Mouse (Mus musculus): Measurements from ENCODE around the gene Gga1. TPM values are rescaled to one million over a fixed set of nuclear protein-coding genes. Genes with fewer than 3 reads are reported as not detected.

Gga1 gene
- polyA plus RNA-seq, 1 experiment from 2014 or later, result 56.2 TPM

DNA sequence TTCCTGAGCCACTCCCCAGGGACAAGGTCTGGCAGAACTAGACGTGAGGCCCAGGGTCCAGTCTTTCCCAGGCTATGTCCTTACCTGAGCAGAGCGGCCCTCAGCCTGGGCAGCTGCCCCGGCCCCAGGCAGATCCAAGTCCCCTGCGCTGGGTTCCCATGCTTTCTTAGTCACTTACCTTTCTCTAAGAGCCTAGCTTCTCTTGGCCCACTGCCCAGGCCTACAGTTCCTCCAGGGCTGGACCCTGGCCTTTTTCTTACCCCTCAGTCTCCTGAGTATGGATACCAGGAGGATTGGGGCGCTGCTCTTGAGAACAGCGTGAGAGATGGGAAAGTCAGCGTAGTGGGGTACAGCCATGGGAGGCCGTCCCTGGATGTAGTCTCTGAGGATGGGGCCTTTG lies 3.4 kb downstream of the Gga1 start:
- peaks cover 54% of the 10 kb centered on the region for H3K36me3 ChIP-seq
- H3K4me3 ChIP-seq, result no peak overlapping the region
- H3K27me3 ChIP-seq, result no peaks in the 10 kb centered on the region
- peaks cover 36% of the 10 kb centered on the region for H3K4me1 ChIP-seq
- no peak overlapping the region for H3K4me2 ChIP-seq
- H3K9ac ChIP-seq, result no peak overlapping the region
- 89% methylated on average over 8 of the region's 8 CpGs for WGBS
- H3K9me3 ChIP-seq, result no peaks in the 10 kb centered on the region
- no peak overlapping the region for H3K27ac ChIP-seq
- ATAC-seq (ENCODE audit: borderline replicate concordance, extremely low read depth, low FRiP score, low TSS enrichment), result no peak

DNA sequence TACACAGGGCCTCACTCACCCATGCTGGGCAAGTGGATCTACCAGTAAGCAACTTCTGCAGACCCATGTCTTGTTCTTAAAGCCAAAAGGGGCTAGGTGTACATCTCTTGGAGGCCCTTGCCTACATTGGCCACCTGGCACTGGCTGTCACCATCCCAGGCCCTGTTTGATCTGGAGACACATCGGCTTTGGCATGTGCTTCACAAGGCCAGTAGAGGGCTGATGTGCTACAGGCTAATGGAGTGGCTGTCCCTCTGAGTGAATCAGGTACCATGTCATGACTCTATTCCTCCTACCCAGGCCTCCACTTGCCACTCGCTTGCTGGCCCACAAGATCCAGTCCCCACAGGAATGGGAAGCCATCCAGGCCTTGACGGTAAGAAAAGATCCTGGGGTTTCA lies 4.8 kb downstream of the Gga1 start:
- no peaks in the 10 kb centered on the region for H3K9me3 ChIP-seq
- no peak for ATAC-seq (ENCODE audit: borderline replicate concordance, extremely low read depth, low FRiP score, low TSS enrichment)
- no peak overlapping the region for H3K4me3 ChIP-seq
- H3K27me3 ChIP-seq, result no peaks in the 10 kb centered on the region
- peaks cover 68% of the 10 kb centered on the region for H3K36me3 ChIP-seq
- H3K9ac ChIP-seq, result no peak overlapping the region
- peaks cover 25% of the 10 kb centered on the region for H3K4me1 ChIP-seq
- 84% methylated on average over 3 of the region's 3 CpGs for WGBS
- no peak overlapping the region for H3K27ac ChIP-seq
- H3K4me2 ChIP-seq, result no peak overlapping the region

- H3K27ac ChIP-seq, result peak overlapping the region; percentile 81
- H3K4me3 ChIP-seq, result no peak overlapping the region; the same call in 1 of the 2 replicates
- peaks cover 25% of the 10 kb centered on the region for H3K4me1 ChIP-seq
- H3K9me3 ChIP-seq, result no peaks in the 10 kb centered on the region
- H3K9ac ChIP-seq, result peak overlapping the region; percentile 7; the same call in 1 of the 2 replicates
- 24% methylated on average over 13 of the region's 13 CpGs for whole genome bisulfite sequencing
- H3K4me2 ChIP-seq, result peak overlapping the region; percentile 18; the same call in 1 of the 2 replicates
- ATAC-seq (ENCODE audit: borderline replicate concordance, extremely low read depth, low FRiP score, low TSS enrichment), result peak; percentile 44; the same call in 1 of the 2 replicates
- H3K27me3 ChIP-seq, result no peaks in the 10 kb centered on the region
- H3K36me3 ChIP-seq, result peaks cover 81% of the 10 kb centered on the region
Observed at GRCm38 (mm10) chr15:78889401-78889853, 12.4 kb downstream of the Gga1 start.

DNA sequence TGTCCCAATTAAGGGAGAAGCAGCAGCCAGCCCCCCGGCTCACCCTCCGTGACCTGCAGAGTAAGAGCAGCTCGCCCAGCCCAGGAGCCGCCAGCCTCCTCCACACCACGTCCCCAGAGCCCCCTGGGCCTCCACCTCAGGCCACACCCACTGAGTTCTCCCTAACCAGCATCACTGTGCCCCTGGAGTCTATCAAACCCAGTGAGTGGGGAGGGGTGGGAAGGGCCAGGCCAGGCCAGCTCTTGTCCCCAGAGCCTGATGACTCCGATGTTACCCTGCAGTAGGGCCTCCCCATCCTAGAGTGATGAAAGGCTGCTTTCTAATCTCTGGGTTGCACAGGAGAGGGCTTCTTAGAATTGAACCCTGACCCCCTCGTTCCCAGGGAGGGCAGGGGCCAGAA lies 15.4 kb downstream of the Gga1 start:
- WGBS, result 59% methylated on average over 7 of the region's 7 CpGs
- Histone ChIP-seq H3K4me1 (peaks cover 38% of the 10 kb centered on the region), H3K4me2 (no peak overlapping the region), H3K27me3 (no peaks in the 10 kb centered on the region), H3K27ac (no peak overlapping the region), H3K36me3 (peaks cover 52% of the 10 kb centered on the region), H3K9me3 (no peaks in the 10 kb centered on the region), H3K4me3 (no peak overlapping the region), H3K9ac (peak overlapping the region; percentile 2; the same call in 1 of the 2 replicates)
- no peak for ATAC-seq (ENCODE audit: borderline replicate concordance, extremely low read depth, low FRiP score, low TSS enrichment)

DNA sequence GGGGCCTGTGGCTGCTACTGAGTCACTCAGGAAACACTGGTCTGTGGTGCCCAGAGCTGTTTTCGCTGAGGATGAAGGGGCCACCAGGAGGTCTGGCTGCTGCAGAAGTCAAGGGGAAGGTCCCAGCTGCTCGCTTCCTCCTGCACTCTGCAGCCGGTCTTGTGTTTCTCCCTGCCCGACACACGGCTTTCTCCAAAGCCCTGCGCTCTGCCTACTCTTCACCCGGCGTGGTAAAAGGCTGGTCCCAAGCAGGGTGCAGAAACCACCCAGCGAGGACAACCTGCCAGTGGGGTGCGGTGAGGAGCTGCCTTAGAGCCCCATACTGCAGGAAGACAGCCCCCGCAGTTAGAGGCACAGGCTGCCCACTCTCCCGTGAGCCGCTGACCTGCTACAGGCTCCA lies 17.7 kb downstream of the Gga1 start:
- peak overlapping the region; percentile 8; the same call in 1 of the 2 replicates for H3K27ac ChIP-seq
- H3K4me1 ChIP-seq, result peaks cover 43% of the 10 kb centered on the region
- ATAC-seq (ENCODE audit: borderline replicate concordance, extremely low read depth, low FRiP score, low TSS enrichment), result no peak
- no peak overlapping the region for H3K4me3 ChIP-seq
- H3K4me2 ChIP-seq, result no peak overlapping the region
- no peaks in the 10 kb centered on the region for H3K9me3 ChIP-seq
- 67% methylated on average over 13 of the region's 13 CpGs for WGBS
- H3K27me3 ChIP-seq, result no peaks in the 10 kb centered on the region
- no peak overlapping the region for H3K9ac ChIP-seq
- H3K36me3 ChIP-seq, result peaks cover 39% of the 10 kb centered on the region

DNA sequence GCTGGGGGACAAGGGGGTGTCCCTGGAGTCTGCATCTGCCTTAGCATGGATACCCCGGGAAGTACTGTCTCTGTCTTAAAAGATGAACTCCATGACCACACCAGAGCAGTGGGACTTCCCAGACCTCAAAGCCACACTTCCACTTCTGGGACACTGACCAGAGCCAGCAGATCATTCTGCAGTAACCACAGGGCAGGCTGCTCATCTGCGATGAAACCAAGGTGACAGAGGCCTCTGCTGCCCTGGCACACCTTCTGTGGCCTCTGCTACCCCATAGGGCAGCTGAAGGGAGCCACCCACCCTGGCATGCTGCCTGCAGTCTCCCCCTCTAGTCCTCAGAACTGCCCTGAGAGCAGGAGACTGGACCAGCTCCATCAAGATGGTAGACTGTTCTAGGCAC lies 18.8 kb downstream of the Gga1 start:
- no peak overlapping the region for H3K4me2 ChIP-seq
- H3K4me1 ChIP-seq, result peaks cover 48% of the 10 kb centered on the region
- H3K9me3 ChIP-seq, result no peaks in the 10 kb centered on the region
- H3K9ac ChIP-seq, result no peak overlapping the region
- no peak overlapping the region for H3K27ac ChIP-seq
- no peaks in the 10 kb centered on the region for H3K27me3 ChIP-seq
- ATAC-seq (ENCODE audit: borderline replicate concordance, extremely low read depth, low FRiP score, low TSS enrichment), result no peak
- 83% methylated on average over 2 of the region's 2 CpGs for WGBS
- no peak overlapping the region for H3K4me3 ChIP-seq
- H3K36me3 ChIP-seq, result peaks cover 32% of the 10 kb centered on the region

DNA sequence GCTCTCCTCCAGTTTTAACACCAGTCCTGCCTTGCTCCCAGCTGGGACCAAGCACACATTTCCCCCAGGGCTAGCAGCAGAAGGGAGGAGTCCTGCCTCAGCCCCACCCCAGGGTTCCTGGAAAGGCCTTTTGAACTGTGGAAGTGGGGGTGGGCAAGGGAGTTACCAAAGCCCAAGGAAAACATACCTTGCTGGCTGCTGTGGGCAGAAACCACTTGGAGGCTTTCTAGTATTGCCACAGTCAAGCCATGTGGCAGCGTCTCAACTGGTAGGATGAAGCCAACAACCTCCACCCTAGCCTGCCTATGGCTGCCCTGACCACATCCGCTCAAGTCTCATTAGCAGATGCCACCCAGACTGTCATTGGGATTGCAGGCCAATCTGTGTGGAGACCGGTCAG lies 19.2 kb downstream of the Gga1 start:
- no peak overlapping the region for H3K27ac ChIP-seq
- H3K9me3 ChIP-seq, result no peaks in the 10 kb centered on the region
- H3K4me1 ChIP-seq, result peaks cover 52% of the 10 kb centered on the region
- H3K9ac ChIP-seq, result no peak overlapping the region
- no peak for ATAC-seq (ENCODE audit: borderline replicate concordance, extremely low read depth, low FRiP score, low TSS enrichment)
- no peak overlapping the region for H3K4me3 ChIP-seq
- H3K27me3 ChIP-seq, result no peaks in the 10 kb centered on the region
- H3K36me3 ChIP-seq, result peaks cover 28% of the 10 kb centered on the region
- 82% methylated on average over 3 of the region's 3 CpGs for WGBS
- H3K4me2 ChIP-seq, result no peak overlapping the region

GRCm38 (mm10) chr15:78897488-78897887 lies 20.5 kb downstream of the Gga1 start:
- H3K27me3 ChIP-seq, result no peaks in the 10 kb centered on the region
- no peak for ATAC-seq (ENCODE audit: borderline replicate concordance, extremely low read depth, low FRiP score, low TSS enrichment)
- peaks cover 15% of the 10 kb centered on the region for H3K36me3 ChIP-seq
- H3K4me1 ChIP-seq, result peaks cover 62% of the 10 kb centered on the region
- WGBS, result 84% methylated on average over 4 of the region's 4 CpGs
- H3K4me2 ChIP-seq, result no peak overlapping the region
- no peak overlapping the region for H3K27ac ChIP-seq
- no peaks in the 10 kb centered on the region for H3K9me3 ChIP-seq
- no peak overlapping the region for H3K9ac ChIP-seq
- no peak overlapping the region for H3K4me3 ChIP-seq

- no peak for ATAC-seq (ENCODE audit: borderline replicate concordance, extremely low read depth, low FRiP score, low TSS enrichment)
- Histone ChIP-seq H3K9me3 (no peaks in the 10 kb centered on the region), H3K27ac (peak overlapping the region; percentile 72), H3K4me1 (peaks cover 61% of the 10 kb centered on the region), H3K4me2 (peak overlapping the region; percentile 90), H3K9ac (peak overlapping the region; percentile 87; the same call in 1 of the 2 replicates), H3K4me3 (peak overlapping the region; percentile 86), H3K27me3 (no peaks in the 10 kb centered on the region), H3K36me3 (peaks cover 15% of the 10 kb centered on the region)
- 40% methylated on average over 6 of the region's 6 CpGs for WGBS
Observed at GRCm38 (mm10) chr15:78898507-78899001, 21.6 kb downstream of the Gga1 start.

GRCm38 (mm10) chr15:78899409-78899739 lies 22.4 kb downstream of the Gga1 start, which contains the start of gene Gm49510:
Gene Gm49510 (plus strand): TSS chr15:78899667.
- H3K4me3 ChIP-seq, result peak within 1 kb of the TSS; percentile 86
- H3K27me3 ChIP-seq, result no peaks in the 10 kb centered on the region
- H3K9ac ChIP-seq, result peak within 1 kb of the TSS; percentile 87
- peak within 1 kb of the TSS; percentile 74 for H3K27ac ChIP-seq
- H3K4me2 ChIP-seq, result peak within 1 kb of the TSS; percentile 90
- no peak for ATAC-seq (ENCODE audit: borderline replicate concordance, extremely low read depth, low FRiP score, low TSS enrichment)
- WGBS, result 4% methylated on average over 20 of the region's 20 CpGs
- no peaks in the 10 kb centered on the region for H3K9me3 ChIP-seq
- peaks cover 54% of the 10 kb centered on the region for H3K4me1 ChIP-seq
- peaks cover 18% of the 10 kb centered on the region; the same call in 1 of the 2 replicates for H3K36me3 ChIP-seq

DNA sequence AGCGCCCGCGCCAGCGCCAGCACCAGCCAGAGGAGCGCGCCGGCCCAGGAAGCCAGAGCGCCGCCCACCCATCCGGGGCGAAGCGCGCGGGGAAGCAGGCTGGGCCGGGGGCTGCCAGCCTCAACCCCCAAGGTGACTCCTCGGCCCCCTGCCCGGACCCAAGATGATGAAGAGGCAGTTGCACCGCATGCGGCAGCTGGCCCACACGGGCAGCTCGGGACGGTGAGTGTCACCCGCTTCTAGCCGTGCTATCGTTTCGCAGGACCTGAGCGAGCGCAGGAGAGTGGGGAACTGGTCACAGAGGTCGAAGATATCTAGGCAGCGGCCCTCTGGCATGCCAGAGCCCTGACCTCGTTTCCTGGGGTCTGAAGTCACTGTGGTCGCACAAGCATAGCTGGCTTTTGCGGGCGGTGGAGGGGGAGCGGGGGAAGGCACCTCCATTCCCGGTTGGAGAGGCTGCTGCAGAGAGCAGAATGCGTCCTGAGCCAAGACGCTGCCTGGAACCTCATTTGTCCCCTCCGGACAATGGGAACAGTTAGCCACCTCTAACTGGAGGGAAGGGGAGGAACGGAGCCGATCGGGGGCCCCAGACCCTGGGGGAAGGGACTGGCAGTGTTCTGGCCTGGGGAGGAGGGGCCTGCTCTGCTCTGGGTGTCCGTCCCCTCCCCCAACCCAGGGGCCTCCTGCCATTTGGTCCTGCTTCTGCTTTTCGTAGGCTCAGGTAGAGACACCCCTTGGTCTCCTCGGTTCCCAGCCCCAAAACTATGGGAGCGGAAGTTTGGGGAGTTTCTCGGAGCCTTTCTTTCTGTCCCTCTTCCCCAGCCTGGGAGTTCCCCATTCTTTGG lies 23.0 kb downstream of the Gga1 start, which contains the start of gene Sh3bp1:
Gene Sh3bp1 (plus strand): TSS at position 29 of the 845 bp plus-strand sequence.
- peak; percentile 69 for ATAC-seq (ENCODE audit: borderline replicate concordance, extremely low read depth, low FRiP score, low TSS enrichment)
- H3K4me3 ChIP-seq, result peak within 1 kb of the TSS; percentile 86
- H3K27me3 ChIP-seq, result no peaks in the 10 kb centered on the region
- peaks cover 24% of the 10 kb centered on the region for H3K36me3 ChIP-seq
- H3K4me1 ChIP-seq, result peaks cover 51% of the 10 kb centered on the region
- H3K27ac ChIP-seq, result peak within 1 kb of the TSS; percentile 74
- peak within 1 kb of the TSS; percentile 87 for H3K9ac ChIP-seq
- WGBS, result under 1% methylated on average over 47 of the region's 47 CpGs
- no peaks in the 10 kb centered on the region for H3K9me3 ChIP-seq
- H3K4me2 ChIP-seq, result peak within 1 kb of the TSS; percentile 90

Measured in lung, embryonic 15.5 days (tissue).